Mouse (Mus musculus): ENCODE measurements at regions not wholly inside any gene's neighbourhood (a gene's known extent, or its start where the extent isn't known, plus 50 kb on each side); places are given as distances from the start of the nearest gene placed in this dataset.

DNA sequence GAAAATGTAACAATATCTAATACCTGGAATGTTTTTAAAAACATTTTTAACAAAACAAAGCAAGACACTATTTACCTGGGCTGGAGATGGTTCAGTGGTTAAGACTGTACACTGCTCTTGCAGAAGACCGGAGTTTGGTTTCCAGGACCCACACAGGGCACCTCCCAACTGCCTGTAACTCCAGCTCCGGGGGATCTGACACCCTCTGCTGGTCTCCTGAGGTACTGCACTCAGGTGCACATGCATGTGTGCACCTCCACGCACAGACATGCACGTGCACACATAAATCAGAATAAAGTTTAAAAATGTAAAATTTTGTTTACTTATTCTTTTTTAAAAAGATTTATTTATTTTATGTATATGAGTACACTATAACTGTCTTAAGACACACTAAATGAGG, 70.4 kb upstream of the Tbx5 start:
- TF ChIP-seq MAFK (IDR thresholded peaks at IDR 0.05; ENCODE audit: insufficient read depth, low read depth, low read length) (no peak), ZNF384 (IDR thresholded peaks at IDR 0.05; ENCODE audit: low read depth, low read length) (no peak)
